Comparison of ENCODE assay signal across 21 mouse cellular contexts in the genomic region with DNA sequence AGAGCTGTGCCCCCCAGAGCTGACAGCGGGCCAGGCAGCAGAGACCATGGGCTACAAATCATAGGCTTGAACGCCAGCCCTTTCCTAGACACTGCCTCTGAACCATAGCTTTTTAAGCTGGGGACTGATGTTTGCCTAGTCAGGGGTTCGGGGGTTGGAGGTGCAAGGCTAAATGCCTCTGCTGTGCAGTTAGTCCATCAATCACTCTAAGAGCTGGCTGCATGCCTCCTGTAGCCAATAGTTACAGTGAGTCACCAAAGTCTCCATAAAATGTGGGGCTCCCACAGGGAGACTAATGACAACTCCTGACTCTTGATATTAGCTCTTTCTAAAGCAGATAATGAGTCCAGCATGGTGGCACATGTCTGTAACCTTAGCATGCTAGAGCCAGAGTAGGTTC. TPM values are rescaled to one million over a fixed set of nuclear protein-coding genes. Genes with fewer than 3 reads are reported as not detected.
DNase-seq lines count a peak whose midpoint lies in the region; ATAC-seq and TF ChIP-seq lines count a peak whose summit lies in the region.
"Had no signal": no experiment of that assay in that cellular context is flagged by ENCODE, and none has a peak within 500 bp of the region (broad histone marks: within the 10 kb centered on the region; RNA-seq: fewer than 3 reads in every experiment).

No protein-coding gene starts in this region.

- H3K9ac ChIP-seq in kidney, postnatal 0 days (ENCODE audit: low read depth, low read length): no peak overlapping the region
- H3K9ac ChIP-seq in intestine, embryonic 16.5 days (ENCODE audit: low read depth, low read length): no peak overlapping the region
- H3K9ac ChIP-seq: heart, embryonic 15.5 days; liver, embryonic 15.5 days; neural tube, embryonic 12.5 days; stomach, embryonic 15.5 days had no signal

- no peaks in the 10 kb centered on the region for H3K9me3 ChIP-seq in kidney, postnatal 0 days (replicated peaks; ENCODE audit: low read length)
- H3K9me3 ChIP-seq in intestine, embryonic 16.5 days (ENCODE audit: control insufficient read depth, low read length): no peaks in the 10 kb centered on the region
- H3K9me3 ChIP-seq: heart, embryonic 15.5 days; liver, embryonic 15.5 days; neural tube, embryonic 12.5 days; stomach, embryonic 15.5 days had no signal

- H3K4me3 ChIP-seq in kidney, postnatal 0 days (replicated peaks; ENCODE audit: low read depth, low read length): no peak overlapping the region
- H3K4me3 ChIP-seq in intestine, embryonic 16.5 days (ENCODE audit: low read length): no peak overlapping the region
- H3K4me3 ChIP-seq: gastrocnemius, adult 2 months; heart, embryonic 15.5 days; hindbrain, embryonic 10.5 days; liver, embryonic 15.5 days; megakaryocyte, embryonic 14.5 days; neural tube, embryonic 12.5 days; stomach, embryonic 15.5 days had no signal

- DNase-seq in kidney, postnatal 0 days (ENCODE audit: low spot score): peak; percentile 6
- no peak for DNase-seq in kidney, adult 11 months
- DNase-seq in NIH3T3 (ENCODE audit: low read depth): peak; percentile 87
- peak; percentile 61 for DNase-seq in adrenal gland, postnatal 25 days
- DNase-seq in forelimb bud, embryonic 11.5 days (ENCODE audit: low read depth, low spot score): peak; percentile 2
- no peak for DNase-seq in gastrocnemius, postnatal 25 days
- DNase-seq in heart, postnatal 14 days: no peak
- DNase-seq: cerebellum, adult 9-11 months; gastrocnemius, adult 2 months; heart, adult 18-20 months; lung, postnatal 14 days; spleen, adult 18-20 months; thymus, adult 2 months had no signal

- WGBS in kidney, postnatal 0 days: 29% methylated on average over 3 of the region's 3 CpGs
- 52% methylated on average over 3 of the region's 3 CpGs for WGBS in intestine, embryonic 16.5 days

- H3K36me3 ChIP-seq in kidney, postnatal 0 days (ENCODE audit: insufficient read depth, low read length): no peaks in the 10 kb centered on the region
- H3K36me3 ChIP-seq in intestine, embryonic 16.5 days (ENCODE audit: control insufficient read depth, insufficient read depth, low read length): no peaks in the 10 kb centered on the region
- H3K36me3 ChIP-seq: hindbrain, embryonic 10.5 days; liver, embryonic 15.5 days; neural tube, embryonic 12.5 days; stomach, embryonic 15.5 days had no signal

- no peaks in the 10 kb centered on the region for H3K4me1 ChIP-seq in kidney, postnatal 0 days (replicated peaks; ENCODE audit: insufficient read depth, low read length)
- no peaks in the 10 kb centered on the region for H3K4me1 ChIP-seq in intestine, embryonic 16.5 days (ENCODE audit: control insufficient read depth, insufficient read depth, low read length)
- H3K4me1 ChIP-seq: heart, embryonic 15.5 days; stomach, embryonic 15.5 days had no signal

- H3K27ac ChIP-seq in kidney, postnatal 0 days: no peak overlapping the region
- H3K27ac ChIP-seq in intestine, embryonic 16.5 days (ENCODE audit: low read length): no peak overlapping the region
- H3K27ac ChIP-seq: gastrocnemius, adult 2 months; heart, embryonic 15.5 days; hindbrain, embryonic 10.5 days; liver, embryonic 15.5 days; neural tube, embryonic 12.5 days; stomach, embryonic 15.5 days had no signal

- no peak for ATAC-seq in kidney, postnatal 0 days (replicated peaks; ENCODE audit: low FRiP score, low read depth)
- no peak for ATAC-seq in intestine, embryonic 16.5 days
- ATAC-seq: forebrain, embryonic 16.5 days had no signal

- H3K4me2 ChIP-seq in kidney, postnatal 0 days (ENCODE audit: low read length): no peak overlapping the region
- H3K4me2 ChIP-seq in intestine, embryonic 16.5 days (ENCODE audit: low read depth, low read length): no peak overlapping the region
- H3K4me2 ChIP-seq: heart, embryonic 15.5 days; liver, embryonic 15.5 days; neural tube, embryonic 12.5 days; stomach, embryonic 15.5 days had no signal

- TF ChIP-seq CTCF in kidney, postnatal 0 days (IDR thresholded peaks at IDR 0.05; ENCODE audit: low read depth): no peak

- intact Hi-C loops in heart, postnatal 14 days (cut with DNase I): loop anchor here (1.0 kb wide), 1 partner anchor 29 kb away; no protein-coding TSS in a partner anchor

- no peaks in the 10 kb centered on the region for H3K27me3 ChIP-seq in kidney, postnatal 0 days (ENCODE audit: insufficient read depth, low read length)
- H3K27me3 ChIP-seq in intestine, embryonic 16.5 days (replicated peaks; ENCODE audit: control insufficient read depth, insufficient read depth, low read length): no peaks in the 10 kb centered on the region
- H3K27me3 ChIP-seq: heart, embryonic 15.5 days; liver, embryonic 15.5 days; megakaryocyte, embryonic 14.5 days; neural tube, embryonic 12.5 days; stomach, embryonic 15.5 days had no signal

RNA-seq across cellular contexts. Expression of gene Zfp983, which starts 1.6 kb away (rescaled TPM):
- polyA plus RNA-seq in kidney, postnatal 0 days (2015; fragmentation: Nextera tagmentation; extraction: Ambion mirVana): 2.7 and 3.4 TPM in 2 replicates
- total RNA-seq in adrenal gland, postnatal 25 days (2021): 7.8 and 10.0 TPM in 2 replicates
- 3.4 and 3.9 TPM in 2 replicates for polyA plus RNA-seq in intestine, embryonic 16.5 days (2015; fragmentation: Nextera tagmentation; extraction: Ambion mirVana)
- 1 to 10 TPM; 1.8 to 2.0 TPM for total RNA-seq in gastrocnemius, postnatal 25 days (2021)
- total RNA-seq in heart, postnatal 14 days (2021): 1 to 10 TPM; 2.6 to 3.1 TPM

RNA-seq across cellular contexts. Expression of gene Gm10226, which starts 42.9 kb away (rescaled TPM):
- 4.6 and 7.9 TPM in 2 replicates for polyA plus RNA-seq in kidney, postnatal 0 days (2015; fragmentation: Nextera tagmentation; extraction: Ambion mirVana)
- 6.0 TPM in 1 of 2 replicates, not detected in the other for total RNA-seq in adrenal gland, postnatal 25 days (2021)
- polyA plus RNA-seq in intestine, embryonic 16.5 days (2015; fragmentation: Nextera tagmentation; extraction: Ambion mirVana): 4.8 and 6.0 TPM in 2 replicates
- total RNA-seq in gastrocnemius, postnatal 25 days (2021): 1 to 10 TPM; 1.9 to 3.3 TPM
- total RNA-seq in heart, postnatal 14 days (2021): 1 to 10 TPM; 1.3 to 1.6 TPM
- total RNA-seq: gastrocnemius, adult 2 months; heart, adult 18-20 months had no signal
- polyA plus RNA-seq: thymus, adult 2 months had no signal

RNA-seq across cellular contexts. Expression of gene Zfp760, which starts 58.8 kb away (rescaled TPM):
- polyA plus RNA-seq in kidney, postnatal 0 days (2015; fragmentation: Nextera tagmentation; extraction: Ambion mirVana): 10.3 and 11.0 TPM in 2 replicates
- total RNA-seq in adrenal gland, postnatal 25 days (2021): 7.9 and 8.3 TPM in 2 replicates
- 5.9 TPM in 2 replicates for polyA plus RNA-seq in intestine, embryonic 16.5 days (2015; fragmentation: Nextera tagmentation; extraction: Ambion mirVana)
- total RNA-seq in gastrocnemius, postnatal 25 days (2021): 1 to 10 TPM; 1.4 to 1.7 TPM
- 1 to 10 TPM; 2.6 to 2.9 TPM for total RNA-seq in heart, postnatal 14 days (2021)

Comparison
In these comparisons a context has a peak if more than half of its experiments do, and no peak if none do; other contexts are left out.
1. DNase-seq: peak in kidney, postnatal 0 days (single experiment), NIH3T3 (single experiment), adrenal gland, postnatal 25 days (single experiment) and forelimb bud, embryonic 11.5 days (single experiment); none in kidney, adult 11 months (single experiment), gastrocnemius, postnatal 25 days (single experiment) and heart, postnatal 14 days (0 of 2).